Mouse (Mus musculus) limb, embryonic 10.5 days (tissue): ENCODE measurements around the gene Rxra. TPM values are rescaled to one million over a fixed set of nuclear protein-coding genes. Genes with fewer than 3 reads are reported as not detected.

Experiments used
- DNase-seq: peaks from one replicate; pipeline ENCODE4 v3.0.0-alpha.2; 2017; ENCODE audit warnings: low spot score
- H3K27ac ChIP-seq: fragments of 300-500 bp; sonication (generic); 2 replicates; pipeline ENCODE4 v1.5.1; 2016; ENCODE audit warnings: mild to moderate bottlenecking
- H3K27me3 ChIP-seq: fragments of 300-500 bp; sonication (generic); 2 replicates; pipeline ENCODE4 v1.6.1; 2016; ENCODE audit warnings: low read depth, mild to moderate bottlenecking; ENCODE audit not compliant: poor library complexity, severe bottlenecking
- H3K36me3 ChIP-seq: fragments of 300-500 bp; sonication (generic); 2 replicates; pipeline ENCODE4 v1.6.1; 2016; ENCODE audit warnings: mild to moderate bottlenecking, moderate library complexity
- H3K4me1 ChIP-seq: fragments of 300-500 bp; sonication (generic); 2 replicates; pipeline ENCODE4 v1.6.1; 2016
- H3K4me3 ChIP-seq: fragments of 300-500 bp; sonication (generic); 2 replicates; pipeline ENCODE4 v1.5.1; 2016; ENCODE audit warnings: mild to moderate bottlenecking, moderate library complexity
- H3K9me3 ChIP-seq: fragments of 300-500 bp; sonication (generic); replicated peaks from 2 replicates; pipeline ENCODE4 v1.6.1; 2016; ENCODE audit warnings: mild to moderate bottlenecking
- WGBS: fragments of 180-500 bp; shearing (Covaris S2); methylation state at CpG from one replicate; pipeline ENCODE4 v1.1.7; 2016; 5-methylcytosine and 5-hydroxymethylcytosine counted together
- polyA plus RNA-seq: library from polyadenylated mRNA; unstranded; fragments of >200 nt; fragmentation: Nextera tagmentation; extraction: Ambion mirVana; gene quantifications from 2 replicates; pipeline ENCODE4 v1.2.1, GENCODE M21; 2016

The Rxra gene
- polyA plus RNA-seq = 8.7 and 10.9 TPM in 2 replicates

DNA sequence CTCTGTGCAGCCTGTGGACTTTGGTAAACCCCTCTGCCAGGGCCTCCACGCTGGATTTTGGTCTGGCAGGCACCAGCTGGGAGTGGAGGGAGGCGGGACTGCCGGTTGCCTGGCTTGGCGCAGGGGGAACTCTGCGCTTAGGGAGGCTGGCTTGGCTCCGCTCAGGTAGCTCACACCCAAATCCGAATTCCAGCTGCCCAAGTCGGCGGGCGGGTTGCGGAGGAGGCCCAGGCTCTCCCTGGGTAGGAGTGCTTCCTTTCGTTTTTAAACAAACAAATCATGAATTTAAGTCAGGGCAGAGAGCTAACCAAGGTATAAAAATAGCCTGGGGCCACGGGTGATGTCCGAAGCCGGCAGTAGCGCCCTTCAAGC is at the start of gene Rxra:
Rxra (plus strand) TSS at position 335 of the 372 bp plus-strand sequence.
- no peaks in the 10 kb centered on the region for H3K9me3 ChIP-seq
- peak; percentile 73 for DNase-seq
- H3K27me3 ChIP-seq = no peaks in the 10 kb centered on the region
- peak within 1 kb of the TSS; percentile 97 for H3K27ac ChIP-seq
- 3% methylated on average over 16 of the region's 16 CpGs for WGBS
- H3K36me3 ChIP-seq = no peaks in the 10 kb centered on the region
- H3K4me1 ChIP-seq = peaks cover 66% of the 10 kb centered on the region
- H3K4me3 ChIP-seq = peak within 1 kb of the TSS; percentile 89

DNA sequence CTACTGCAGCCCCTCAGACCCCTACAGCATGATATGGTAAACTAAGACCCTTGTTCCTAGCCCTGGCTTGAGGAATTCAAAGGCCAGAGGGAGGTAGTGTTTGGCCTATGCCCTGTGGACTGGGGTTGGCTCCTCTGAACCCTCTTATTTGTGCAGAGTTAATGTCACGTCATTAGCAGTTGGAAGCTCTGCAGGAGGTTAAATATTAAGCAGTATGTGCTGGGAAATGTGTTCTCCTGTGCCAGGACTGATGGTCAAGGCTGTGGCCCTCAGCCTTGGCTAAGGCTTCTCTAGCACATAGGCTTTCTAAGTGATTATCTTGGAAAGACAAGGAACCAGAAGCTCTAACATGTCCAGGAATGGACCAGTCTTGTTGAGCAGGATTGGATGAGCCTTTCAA is 49.6 kb upstream of the Rxra start:
- Histone ChIP-seq H3K4me1 (peaks cover 11% of the 10 kb centered on the region), H3K9me3 (no peaks in the 10 kb centered on the region), H3K27me3 (no peaks in the 10 kb centered on the region), H3K36me3 (no peaks in the 10 kb centered on the region), H3K4me3 (no peak overlapping the region), H3K27ac (no peak overlapping the region)
- WGBS = 51% methylated on average over 1 of the region's 1 CpGs
- no peak for DNase-seq

DNA sequence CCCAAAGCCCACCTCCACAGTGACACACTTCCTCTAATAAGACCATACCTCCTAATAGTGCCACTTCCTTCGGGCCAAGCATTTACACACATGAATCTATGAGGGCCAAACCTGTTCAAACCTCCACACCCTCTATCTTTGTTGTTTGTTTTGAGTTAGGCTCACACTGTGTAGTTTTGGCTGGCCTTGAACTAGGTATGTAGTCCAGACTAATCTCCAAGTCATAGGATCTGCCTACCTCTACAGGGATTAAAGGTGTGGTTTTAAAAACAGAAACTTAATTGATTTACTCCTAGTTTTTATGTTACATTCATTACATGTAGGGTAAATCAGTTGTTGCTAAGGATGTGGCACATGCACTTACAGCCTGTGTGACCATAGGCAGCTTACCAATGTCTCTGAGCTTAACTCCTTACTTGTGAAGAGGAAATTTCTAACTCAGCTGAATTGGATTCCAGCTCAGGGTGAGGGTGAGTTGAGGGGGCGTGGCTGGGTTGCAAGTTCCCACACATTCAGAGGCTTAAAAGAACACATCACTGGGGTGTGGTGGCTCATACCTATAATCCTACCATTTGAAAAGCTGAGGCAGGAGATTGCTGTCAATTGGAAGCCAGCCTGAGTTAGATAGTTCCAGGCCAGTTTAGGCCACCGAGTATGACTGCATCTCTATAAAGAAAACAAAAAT is 45.5 kb upstream of the Rxra start:
- Histone ChIP-seq H3K4me3 (no peak overlapping the region), H3K9me3 (no peaks in the 10 kb centered on the region), H3K4me1 (peaks cover 29% of the 10 kb centered on the region), H3K36me3 (no peaks in the 10 kb centered on the region), H3K27me3 (no peaks in the 10 kb centered on the region), H3K27ac (no peak overlapping the region)
- WGBS = 76% methylated on average over 3 of the region's 3 CpGs
- no peak for DNase-seq

DNA sequence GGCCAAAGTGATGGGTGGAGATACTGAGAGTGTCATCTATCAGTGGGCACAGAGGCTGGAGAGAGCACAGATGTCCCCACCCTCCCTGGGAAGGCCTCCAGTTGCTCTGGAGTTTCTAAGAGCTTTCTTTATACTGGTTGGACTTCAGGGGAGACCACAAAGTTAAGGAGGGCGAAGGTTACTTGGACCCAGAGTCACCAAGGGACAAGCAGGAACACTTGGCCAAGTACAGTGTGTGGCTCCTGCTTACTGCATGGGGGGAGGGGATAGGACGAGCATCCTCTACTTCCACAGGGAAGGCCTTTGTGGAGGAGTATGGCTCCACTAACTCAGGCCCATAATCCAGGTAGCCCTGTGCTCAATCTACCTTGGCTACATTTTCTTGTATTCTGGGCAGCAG is 42.8 kb upstream of the Rxra start:
- H3K9me3 ChIP-seq = no peaks in the 10 kb centered on the region
- no peak overlapping the region for H3K4me3 ChIP-seq
- WGBS = 70% methylated on average over 2 of the region's 2 CpGs
- H3K27ac ChIP-seq = peak overlapping the region; percentile 80
- H3K27me3 ChIP-seq = no peaks in the 10 kb centered on the region
- H3K36me3 ChIP-seq = no peaks in the 10 kb centered on the region
- peaks cover 30% of the 10 kb centered on the region for H3K4me1 ChIP-seq
- DNase-seq = no peak

DNA sequence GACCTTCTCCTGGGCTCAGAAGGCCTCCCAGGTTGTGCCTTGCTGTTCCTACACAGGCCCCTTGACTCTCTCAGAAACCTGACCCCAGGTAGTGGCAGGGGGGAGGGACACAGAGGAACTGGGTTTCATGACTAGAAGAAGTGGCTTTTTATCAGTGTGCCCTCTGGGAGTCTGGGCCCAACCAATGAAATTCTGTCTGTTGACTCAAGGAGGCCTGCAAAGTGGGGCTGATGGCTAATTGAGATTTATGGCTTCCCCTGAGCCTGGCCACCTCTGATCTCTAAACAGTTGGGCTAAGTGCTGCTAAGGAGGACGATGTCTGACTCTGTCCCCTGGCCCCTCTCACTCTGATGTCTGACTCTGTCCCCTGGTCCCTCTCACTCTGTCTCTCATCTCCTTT is 42.2 kb upstream of the Rxra start:
- no peaks in the 10 kb centered on the region for H3K9me3 ChIP-seq
- H3K27ac ChIP-seq = peak overlapping the region; percentile 80
- peaks cover 30% of the 10 kb centered on the region for H3K4me1 ChIP-seq
- no peak overlapping the region for H3K4me3 ChIP-seq
- WGBS = 5% methylated on average over 1 of the region's 1 CpGs
- H3K27me3 ChIP-seq = no peaks in the 10 kb centered on the region
- H3K36me3 ChIP-seq = no peaks in the 10 kb centered on the region
- DNase-seq = peak; percentile 49

DNA sequence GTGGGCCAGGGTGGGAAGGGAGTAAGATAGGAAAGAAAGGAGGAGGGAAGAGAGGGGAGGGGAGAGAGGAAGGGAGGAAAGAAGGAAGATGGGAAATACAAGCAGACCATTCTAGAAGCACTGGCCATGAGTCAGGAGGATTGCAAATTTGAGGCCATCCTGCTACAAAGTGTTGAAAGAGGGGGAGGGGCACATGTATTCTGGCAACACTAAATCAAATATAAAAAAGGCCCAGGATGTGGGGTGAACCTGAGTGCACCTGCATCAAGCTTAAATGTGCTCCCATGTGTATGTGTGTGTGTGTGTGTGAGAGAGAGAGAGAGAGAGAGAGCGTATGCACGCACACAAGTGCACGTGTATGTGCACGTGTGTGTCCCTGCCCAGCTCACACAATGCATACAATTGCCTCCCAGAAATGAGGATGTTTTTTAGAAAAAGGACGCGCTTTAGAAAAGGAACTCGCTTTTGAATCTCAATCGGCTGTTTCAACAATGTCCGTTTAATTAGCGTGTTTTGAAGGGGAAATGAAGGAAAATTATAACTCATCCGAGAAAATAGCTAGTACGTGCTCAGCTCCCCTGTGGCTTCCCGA is 41.0 kb upstream of the Rxra start:
- no peaks in the 10 kb centered on the region for H3K27me3 ChIP-seq
- WGBS = 92% methylated on average over 13 of the region's 13 CpGs
- no peak for DNase-seq
- H3K27ac ChIP-seq = no peak overlapping the region
- H3K9me3 ChIP-seq = no peaks in the 10 kb centered on the region
- H3K36me3 ChIP-seq = no peaks in the 10 kb centered on the region
- H3K4me1 ChIP-seq = peaks cover 30% of the 10 kb centered on the region
- no peak overlapping the region for H3K4me3 ChIP-seq

DNA sequence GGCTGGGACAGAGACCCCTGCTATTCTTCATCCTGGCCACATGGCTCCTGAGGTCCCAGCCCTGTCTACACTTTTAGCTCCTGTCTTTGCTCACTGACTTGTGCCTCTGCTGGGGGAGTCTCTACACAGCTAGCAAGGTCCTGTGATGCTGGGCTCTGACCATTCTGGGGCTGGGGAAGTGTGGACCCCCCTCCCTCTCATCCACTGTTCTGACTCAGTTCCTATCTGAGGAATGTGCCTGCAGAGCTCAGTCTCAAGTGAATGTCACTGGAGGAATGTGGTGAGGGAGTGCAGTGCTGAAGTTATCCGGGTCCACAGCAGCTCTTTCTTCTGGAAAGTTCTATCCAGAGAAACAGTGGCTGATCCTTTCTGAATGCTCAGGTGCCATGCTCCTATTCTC is 39.4 kb upstream of the Rxra start:
- DNase-seq = no peak
- no peaks in the 10 kb centered on the region for H3K27me3 ChIP-seq
- no peaks in the 10 kb centered on the region for H3K9me3 ChIP-seq
- WGBS = 72% methylated on average over 1 of the region's 1 CpGs
- H3K27ac ChIP-seq = no peak overlapping the region
- H3K36me3 ChIP-seq = no peaks in the 10 kb centered on the region
- no peak overlapping the region for H3K4me3 ChIP-seq
- peaks cover 40% of the 10 kb centered on the region for H3K4me1 ChIP-seq

DNA sequence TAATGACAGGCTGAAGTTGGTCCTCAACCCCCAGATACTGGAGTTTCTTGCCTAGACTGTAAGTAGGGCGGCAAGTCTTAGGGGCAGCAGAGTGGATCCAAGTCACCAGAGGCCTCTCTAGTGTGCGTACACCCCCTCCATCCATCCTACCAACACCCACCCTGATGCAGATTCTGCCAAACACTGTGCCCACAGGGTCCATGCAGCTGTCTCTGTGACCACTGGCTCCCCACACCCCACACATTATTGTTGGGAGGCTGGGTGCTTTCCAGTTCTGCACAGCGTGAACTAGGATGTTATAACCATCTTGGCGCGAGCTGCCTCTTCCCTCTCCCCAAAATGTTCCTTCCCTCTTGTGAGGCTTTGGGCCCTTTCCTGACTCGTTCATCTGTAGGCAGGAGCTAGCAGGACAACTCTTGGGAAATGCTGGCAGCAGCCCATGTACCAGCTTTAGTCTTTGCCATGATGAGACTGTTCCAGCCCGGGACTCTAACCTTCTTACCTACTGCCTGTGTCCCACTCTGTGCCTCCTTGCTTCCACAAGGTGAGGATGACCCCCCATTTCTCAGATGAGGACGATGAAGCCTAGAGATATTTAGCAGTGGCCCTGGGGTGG is 38.9 kb upstream of the Rxra start:
- H3K4me3 ChIP-seq = no peak overlapping the region
- no peak overlapping the region for H3K27ac ChIP-seq
- peaks cover 40% of the 10 kb centered on the region for H3K4me1 ChIP-seq
- H3K9me3 ChIP-seq = no peaks in the 10 kb centered on the region
- no peaks in the 10 kb centered on the region for H3K36me3 ChIP-seq
- no peaks in the 10 kb centered on the region for H3K27me3 ChIP-seq
- no peak for DNase-seq
- 92% methylated on average over 8 of the region's 8 CpGs for WGBS

DNA sequence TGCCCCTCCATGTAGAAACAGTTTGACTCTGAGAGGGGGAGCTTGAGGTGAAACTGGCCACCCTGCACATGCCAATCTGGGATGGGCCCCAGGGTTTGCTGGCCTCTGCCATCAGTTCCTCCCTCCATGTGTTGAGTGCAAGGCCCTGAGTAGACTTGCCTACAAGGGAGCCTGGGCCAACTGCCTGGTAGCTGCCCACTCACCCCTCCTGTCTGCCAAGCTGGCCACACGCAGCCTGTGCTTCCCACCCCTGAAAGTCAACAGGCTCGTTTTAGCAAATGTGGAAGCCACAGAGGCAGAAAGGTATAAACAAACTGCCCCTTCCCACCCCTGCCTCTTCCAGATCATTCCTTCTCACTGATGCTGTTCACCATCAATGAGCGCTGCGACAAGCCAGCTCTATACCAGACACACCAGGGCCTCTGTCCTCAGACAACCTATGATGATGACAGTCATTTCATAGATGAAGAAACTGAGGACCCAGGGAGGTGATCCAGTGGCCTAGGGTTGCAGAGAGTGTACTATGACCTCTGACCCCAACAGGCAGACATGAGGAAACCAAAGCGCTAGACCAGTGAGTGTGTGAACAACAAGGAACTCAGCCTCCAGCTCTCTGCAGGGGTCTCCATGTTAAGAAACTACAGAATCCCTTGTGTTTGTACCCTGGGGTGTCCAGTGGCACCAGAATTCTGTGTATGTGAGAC is 36.5 kb upstream of the Rxra start:
- H3K9me3 ChIP-seq = no peaks in the 10 kb centered on the region
- H3K4me3 ChIP-seq = no peak overlapping the region
- WGBS = 84% methylated on average over 5 of the region's 5 CpGs
- no peaks in the 10 kb centered on the region for H3K27me3 ChIP-seq
- H3K27ac ChIP-seq = no peak overlapping the region
- no peak for DNase-seq
- H3K4me1 ChIP-seq = peaks cover 27% of the 10 kb centered on the region
- no peaks in the 10 kb centered on the region for H3K36me3 ChIP-seq

DNA sequence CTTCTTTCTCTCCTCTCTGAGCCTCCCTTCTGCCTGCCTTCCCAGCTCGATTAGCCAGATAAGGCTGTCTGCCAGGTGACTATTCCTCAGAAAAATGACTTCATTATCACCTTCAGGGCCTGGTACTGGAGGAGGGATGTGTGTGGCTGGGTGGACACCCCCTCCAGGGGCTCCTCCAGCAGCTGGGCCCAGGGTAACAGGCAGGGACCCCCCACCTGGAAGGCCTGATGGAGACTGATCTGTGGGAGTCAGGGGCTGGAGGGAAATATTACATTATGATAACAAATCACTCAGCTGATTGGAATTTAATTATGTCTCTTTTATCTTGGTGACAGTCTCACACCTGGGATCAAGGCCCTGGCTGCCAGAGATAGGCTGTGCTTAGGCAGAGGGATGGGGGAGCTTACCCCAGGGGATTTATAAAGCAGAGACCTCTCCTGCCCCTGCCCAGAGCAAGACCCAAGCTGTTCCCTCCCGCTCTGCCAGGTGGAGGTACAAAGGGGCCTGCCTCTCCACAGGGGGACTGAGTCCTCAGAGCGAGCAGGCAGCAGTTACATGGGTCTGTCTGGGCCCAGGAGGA is 35.2 kb upstream of the Rxra start:
- Histone ChIP-seq H3K27ac (peak overlapping the region; percentile 58), H3K27me3 (no peaks in the 10 kb centered on the region), H3K9me3 (no peaks in the 10 kb centered on the region), H3K4me3 (no peak overlapping the region), H3K4me1 (peaks cover 20% of the 10 kb centered on the region), H3K36me3 (no peaks in the 10 kb centered on the region)
- DNase-seq = no peak
- WGBS = 19% methylated on average over 3 of the region's 3 CpGs

DNA sequence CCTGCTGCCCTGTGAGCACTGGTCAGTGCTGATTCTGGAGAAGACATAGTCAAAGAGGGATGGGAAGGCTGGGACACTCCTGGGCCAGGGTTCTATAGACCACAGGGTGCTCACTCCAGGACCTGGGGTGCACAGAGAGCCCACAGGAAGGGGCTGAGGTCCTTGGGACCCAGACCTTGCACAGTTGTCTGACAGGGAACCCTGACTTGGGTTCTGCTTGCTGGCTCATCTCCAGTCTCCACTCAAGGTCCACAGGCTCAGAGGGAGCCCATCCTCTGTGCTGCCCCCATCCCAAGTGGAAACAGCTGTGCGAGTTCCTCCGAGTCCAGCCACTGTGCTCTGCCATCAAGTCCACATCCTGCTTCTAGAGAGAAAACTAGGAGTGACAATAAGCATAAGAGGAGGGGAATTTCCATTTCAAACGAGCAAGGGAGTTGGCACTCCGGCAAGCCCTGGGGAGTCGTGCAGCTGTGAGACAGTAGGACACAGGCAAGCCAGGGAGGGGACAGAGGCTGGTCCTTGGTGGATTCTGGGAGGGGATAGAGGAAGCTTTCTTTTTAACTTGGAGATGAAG is 31.6 kb upstream of the Rxra start:
- Histone ChIP-seq H3K27me3 (no peaks in the 10 kb centered on the region), H3K4me1 (peaks cover 20% of the 10 kb centered on the region), H3K27ac (no peak overlapping the region), H3K4me3 (no peak overlapping the region), H3K9me3 (no peaks in the 10 kb centered on the region), H3K36me3 (no peaks in the 10 kb centered on the region)
- 51% methylated on average over 5 of the region's 5 CpGs for WGBS
- DNase-seq = no peak

DNA sequence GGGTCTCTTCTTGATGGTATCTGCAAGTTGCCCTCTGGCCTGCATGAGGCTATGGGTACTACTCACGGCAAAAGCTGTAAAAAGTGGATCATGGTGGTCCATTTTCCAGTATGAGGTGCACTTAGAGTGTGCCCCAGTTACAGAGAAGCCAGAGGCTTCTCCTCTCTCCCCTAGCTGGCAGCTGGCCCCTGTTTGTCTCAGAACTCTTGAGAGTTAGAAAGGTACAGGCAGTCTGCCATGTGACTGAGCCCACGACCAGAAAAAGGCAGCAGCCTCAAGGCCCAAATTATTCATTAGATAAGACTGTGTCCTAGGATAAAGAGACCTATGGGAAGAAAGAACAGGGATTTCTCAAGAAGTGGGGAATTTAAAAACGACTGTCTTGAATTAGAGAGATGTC is 30.8 kb upstream of the Rxra start:
- H3K27ac ChIP-seq = no peak overlapping the region
- WGBS = 61% methylated on average over 3 of the region's 3 CpGs

More for the DNA sequence above, 30.8 kb upstream of the Rxra start:
- H3K9me3 ChIP-seq = no peaks in the 10 kb centered on the region
- H3K4me3 ChIP-seq = no peak overlapping the region
- no peaks in the 10 kb centered on the region for H3K27me3 ChIP-seq
- no peak for DNase-seq
- peaks cover 28% of the 10 kb centered on the region for H3K4me1 ChIP-seq
- H3K36me3 ChIP-seq = no peaks in the 10 kb centered on the region
